8 mouse cellular contexts compared by ENCODE assay signal in genomic region chr13:52821571-52821970, GRCm38 (mm10).
A peak's percentile ranks its signal among the peaks of the same experiment; 100 is the strongest.
DNase-seq lines count a peak whose midpoint lies in the region; ATAC-seq lines count a peak whose summit lies in the region.

No protein-coding gene starts in this region.

- 0 out of 2 replicates have a peak, but pooled peaks cover 14% of the 10 kb centered on the region for H3K27me3 ChIP-seq in embryonic facial prominence, embryonic 10.5 days (replicated peaks; ENCODE audit: low read depth, poor library complexity, severe bottlenecking)
- no peaks in the 10 kb centered on the region for H3K27me3 ChIP-seq in intestine, embryonic 16.5 days (replicated peaks; ENCODE audit: control insufficient read depth, insufficient read depth, low read length)
- no peaks in the 10 kb centered on the region; the same call in 1 of the 2 replicates for H3K27me3 ChIP-seq in midbrain, embryonic 16.5 days (ENCODE audit: control insufficient read depth, insufficient read depth, low read depth, low read length)
- H3K27me3 ChIP-seq in midbrain, embryonic 13.5 days: 0 out of 2 replicates have a peak, but pooled peaks cover 12% of the 10 kb centered on the region

- DNase-seq in adipocyte (ENCODE audit: low spot score): peak; percentile 36
- no peak for DNase-seq in embryonic facial prominence, embryonic 10.5 days (ENCODE audit: low spot score)
- peak; percentile 55 to 60 for DNase-seq in lung, adult 18-20 months
- no peak for DNase-seq in ovary, postnatal 10 days (ENCODE audit: low spot score)

- H3K36me3 ChIP-seq in embryonic facial prominence, embryonic 10.5 days (replicated peaks): no peaks in the 10 kb centered on the region
- H3K36me3 ChIP-seq in intestine, embryonic 16.5 days (ENCODE audit: control insufficient read depth, insufficient read depth, low read length): no peaks in the 10 kb centered on the region
- H3K36me3 ChIP-seq in midbrain, embryonic 16.5 days (ENCODE audit: control insufficient read depth, insufficient read depth, low read length): no peaks in the 10 kb centered on the region
- no peaks in the 10 kb centered on the region for H3K36me3 ChIP-seq in midbrain, embryonic 13.5 days

- 57% methylated on average over 9 of the region's 9 CpGs for WGBS in embryonic facial prominence, embryonic 10.5 days
- WGBS in intestine, embryonic 16.5 days: 50% methylated on average over 9 of the region's 9 CpGs
- 44% methylated on average over 9 of the region's 9 CpGs for WGBS in midbrain, embryonic 16.5 days
- WGBS in midbrain, embryonic 13.5 days: 58% methylated on average over 9 of the region's 9 CpGs

- H3K9ac ChIP-seq in intestine, embryonic 16.5 days (ENCODE audit: low read depth, low read length): peak overlapping the region; percentile 37; the same call in 1 of the 2 replicates
- H3K9ac ChIP-seq in midbrain, embryonic 16.5 days (ENCODE audit: low read depth, low read length): no peak overlapping the region
- no peak overlapping the region for H3K9ac ChIP-seq in midbrain, embryonic 13.5 days (replicated peaks)

- no peak for ATAC-seq in intestine, embryonic 16.5 days
- ATAC-seq in inflammation-experienced regulatory T-cells, adult 6 months: no peak
- ATAC-seq in midbrain, embryonic 16.5 days: no peak
- ATAC-seq in midbrain, embryonic 13.5 days: no peak

- H3K4me2 ChIP-seq in intestine, embryonic 16.5 days (ENCODE audit: low read depth, low read length): no peak overlapping the region
- no peak overlapping the region for H3K4me2 ChIP-seq in midbrain, embryonic 16.5 days (ENCODE audit: low read length)
- H3K4me2 ChIP-seq in midbrain, embryonic 13.5 days (replicated peaks): no peak overlapping the region

- peak overlapping the region; percentile 70; the same call in 1 of the 2 replicates for H3K27ac ChIP-seq in embryonic facial prominence, embryonic 10.5 days (replicated peaks)
- H3K27ac ChIP-seq in intestine, embryonic 16.5 days (ENCODE audit: low read length): peak overlapping the region; percentile 59
- no peak overlapping the region for H3K27ac ChIP-seq in midbrain, embryonic 16.5 days (ENCODE audit: low read length)
- no peak overlapping the region for H3K27ac ChIP-seq in midbrain, embryonic 13.5 days

- peaks cover 68% of the 10 kb centered on the region for H3K4me1 ChIP-seq in embryonic facial prominence, embryonic 10.5 days
- H3K4me1 ChIP-seq in intestine, embryonic 16.5 days (ENCODE audit: control insufficient read depth, insufficient read depth, low read length): peaks cover 62% of the 10 kb centered on the region
- H3K4me1 ChIP-seq in midbrain, embryonic 16.5 days (ENCODE audit: control insufficient read depth, insufficient read depth, low read length): peaks cover 20% of the 10 kb centered on the region
- H3K4me1 ChIP-seq in midbrain, embryonic 13.5 days (replicated peaks): peaks cover 21% of the 10 kb centered on the region

- no peak overlapping the region for H3K4me3 ChIP-seq in embryonic facial prominence, embryonic 10.5 days
- no peak overlapping the region for H3K4me3 ChIP-seq in intestine, embryonic 16.5 days (ENCODE audit: low read length)
- H3K4me3 ChIP-seq in midbrain, embryonic 16.5 days (ENCODE audit: low read depth, low read length): no peak overlapping the region
- H3K4me3 ChIP-seq in midbrain, embryonic 13.5 days (replicated peaks): no peak overlapping the region

- H3K9me3 ChIP-seq in embryonic facial prominence, embryonic 10.5 days: no peaks in the 10 kb centered on the region
- no peaks in the 10 kb centered on the region for H3K9me3 ChIP-seq in intestine, embryonic 16.5 days (ENCODE audit: control insufficient read depth, low read length)
- H3K9me3 ChIP-seq in midbrain, embryonic 16.5 days (replicated peaks; ENCODE audit: control insufficient read depth, low read length, poor library complexity, severe bottlenecking): no peaks in the 10 kb centered on the region
- H3K9me3 ChIP-seq in midbrain, embryonic 13.5 days: no peaks in the 10 kb centered on the region

Comparison
In these comparisons a context has a peak if more than half of its experiments do, and no peak if none do; other contexts are left out.
1. DNase-seq: peak in adipocyte (single experiment) and lung, adult 18-20 months (2 of 2); none in embryonic facial prominence, embryonic 10.5 days (single experiment) and ovary, postnatal 10 days (single experiment).
2. H3K27ac ChIP-seq: peak in embryonic facial prominence, embryonic 10.5 days (single experiment) and intestine, embryonic 16.5 days (single experiment); none in midbrain, embryonic 16.5 days (single experiment) and midbrain, embryonic 13.5 days (single experiment).